Mouse (Mus musculus): Measurements from ENCODE around the gene Capn15.
A peak's percentile ranks its signal among the peaks of the same experiment; 100 is the strongest.

Gene Capn15

DNA sequence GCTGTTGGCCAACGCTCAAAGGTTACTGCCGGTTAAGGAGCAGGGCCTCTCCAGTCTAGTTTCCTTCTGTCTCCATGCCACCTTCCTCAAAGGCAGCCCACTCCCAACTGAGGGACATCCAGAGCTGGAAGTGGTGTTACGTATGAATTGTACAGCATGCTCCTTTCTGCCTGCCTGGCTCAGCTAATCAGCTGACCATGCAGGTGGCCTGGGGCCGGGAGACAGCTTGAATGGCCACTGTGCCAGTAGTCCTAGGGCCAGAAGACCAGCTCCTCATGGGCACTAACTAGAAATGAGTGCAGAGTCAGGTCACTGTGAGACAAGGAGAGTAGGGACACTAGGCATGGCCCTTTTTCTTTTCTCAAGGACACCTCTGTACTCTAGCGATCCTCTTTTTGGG is 32.4 kb downstream of the Capn15 start:
- DNase-seq, result no peak

DNA sequence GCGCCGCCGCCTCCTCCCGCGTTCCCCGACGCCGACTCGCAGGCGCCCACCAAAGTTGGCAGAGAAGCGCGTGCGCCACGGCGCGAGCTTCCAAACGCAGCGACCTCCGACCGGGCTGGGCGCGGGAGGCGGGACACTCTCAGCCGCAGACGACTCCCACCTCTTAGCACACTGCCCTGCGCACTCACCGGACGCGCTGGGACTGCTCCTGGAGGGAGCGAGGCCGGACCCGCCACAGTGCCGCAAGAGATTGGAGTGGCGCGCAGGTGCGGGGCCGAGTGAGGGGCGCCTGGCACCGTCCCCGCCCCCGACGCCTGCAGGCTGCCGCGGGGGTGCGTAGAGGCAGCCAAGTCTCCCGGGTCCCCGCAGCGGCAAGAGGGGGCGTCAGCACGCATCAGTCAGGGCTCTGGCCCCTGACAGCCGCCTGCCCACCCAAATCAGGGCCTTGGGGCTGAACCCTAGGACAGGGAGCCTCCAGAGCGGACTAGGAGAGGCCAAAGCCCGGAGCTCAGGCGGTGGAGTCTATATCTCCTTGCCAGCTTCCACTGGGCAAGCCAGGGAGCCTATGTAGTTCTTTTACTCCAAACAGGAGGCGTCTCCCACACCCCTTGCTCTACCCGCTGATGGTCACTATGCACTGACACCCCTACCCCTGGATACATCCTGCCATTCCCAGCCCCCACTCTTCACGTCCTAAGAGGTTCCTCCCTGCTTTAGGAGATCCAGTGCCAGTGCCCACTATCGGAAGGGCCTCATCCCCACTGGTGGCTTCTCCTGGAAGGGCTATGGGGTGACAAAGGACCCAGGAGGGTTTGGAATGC is 33.6 kb downstream of the Capn15 start, which contains the start of gene A930017K11Rik:
TSS of gene A930017K11Rik (minus strand) at position 763 of the 821 bp plus-strand sequence.
- peak; percentile 67 for DNase-seq

DNA sequence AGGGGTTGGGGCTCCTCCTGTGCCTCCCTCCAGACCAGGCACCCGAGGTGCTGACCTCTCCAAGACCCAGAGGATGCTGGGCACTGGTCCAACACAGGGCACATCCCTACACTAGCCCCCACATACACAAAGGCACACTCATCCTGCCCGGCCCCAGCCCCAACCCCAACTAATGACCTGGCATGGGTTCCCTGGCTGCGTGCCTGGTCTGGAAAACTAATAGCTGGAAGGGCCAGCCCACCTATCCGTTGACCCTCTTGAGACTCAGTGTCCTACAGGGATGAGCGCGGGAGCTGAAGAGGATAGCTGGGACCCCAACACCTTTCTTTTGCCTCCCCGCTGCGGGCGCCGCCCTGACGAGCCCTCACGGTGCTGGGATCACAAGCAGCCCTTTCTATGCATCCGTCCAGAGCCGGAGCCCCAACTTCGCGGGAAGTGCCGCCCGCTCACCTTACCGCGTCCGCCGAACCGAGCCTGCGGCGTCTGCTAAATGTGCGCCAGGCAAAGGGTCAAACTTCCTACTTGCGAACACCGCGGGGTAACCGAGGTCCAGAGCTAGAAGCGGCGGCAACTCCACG is 34.3 kb downstream of the Capn15 start:
- peak; percentile 79 for DNase-seq

DNA sequence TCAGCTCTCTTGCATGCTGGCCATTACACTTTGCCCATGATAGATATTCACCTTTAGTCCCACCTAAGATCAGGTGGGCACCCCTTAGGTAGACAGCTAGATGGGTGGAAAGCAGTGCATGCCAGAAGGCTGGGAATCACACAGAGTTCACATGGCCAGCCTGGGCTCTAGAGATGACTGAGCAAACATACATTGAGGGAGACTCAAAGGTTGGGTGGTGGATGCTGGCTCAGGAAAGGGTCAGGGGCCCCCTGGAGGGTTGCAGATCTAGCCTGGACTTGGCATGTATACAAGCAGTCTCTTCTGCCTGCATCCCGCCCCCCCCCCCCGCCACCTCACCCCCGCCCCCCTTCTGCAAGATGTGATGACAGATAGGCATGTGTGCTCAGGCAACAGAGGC is 34.9 kb downstream of the Capn15 start:
- no peak for DNase-seq

DNA sequence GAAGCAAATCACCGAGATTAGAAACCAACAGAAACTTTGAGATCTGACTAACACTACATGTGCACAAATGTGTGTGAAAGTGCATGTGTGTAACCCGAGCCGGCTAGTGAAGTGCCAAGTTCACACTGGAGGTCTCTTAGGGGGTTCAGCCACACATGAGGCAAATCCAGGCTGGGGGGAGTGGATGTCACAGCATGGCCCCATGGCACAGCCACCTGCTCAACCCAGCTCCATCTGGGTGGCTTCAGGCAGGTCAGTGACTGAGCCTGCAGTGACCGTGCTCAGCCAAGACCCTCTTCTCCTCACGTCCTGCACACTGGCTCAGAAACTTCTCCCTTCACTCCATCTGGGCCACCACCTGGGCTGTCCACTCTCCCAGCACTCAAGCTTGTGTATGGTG is 35.6 kb downstream of the Capn15 start:
- DNase-seq, result no peak

DNA sequence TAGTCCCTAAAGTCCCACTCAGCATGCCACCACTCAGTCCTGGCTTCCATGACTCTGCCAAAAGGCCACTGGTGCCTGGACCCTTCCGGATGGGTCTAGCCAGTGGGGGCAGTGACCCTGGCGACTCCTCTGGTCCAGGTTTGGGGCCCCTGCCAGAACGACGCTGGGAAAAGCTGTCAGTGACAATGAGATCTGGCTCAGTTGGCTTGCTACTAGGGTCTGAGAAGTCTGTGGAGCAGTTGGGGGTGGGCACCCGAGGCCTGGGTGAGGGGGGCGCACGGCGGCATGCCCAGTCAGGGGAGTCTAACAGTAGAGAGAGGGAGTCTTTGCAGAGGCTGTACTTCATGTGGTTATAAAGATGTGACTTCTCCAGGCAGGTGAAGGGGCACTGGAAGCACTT is 37.5 kb downstream of the Capn15 start:
- no peak for DNase-seq

DNA sequence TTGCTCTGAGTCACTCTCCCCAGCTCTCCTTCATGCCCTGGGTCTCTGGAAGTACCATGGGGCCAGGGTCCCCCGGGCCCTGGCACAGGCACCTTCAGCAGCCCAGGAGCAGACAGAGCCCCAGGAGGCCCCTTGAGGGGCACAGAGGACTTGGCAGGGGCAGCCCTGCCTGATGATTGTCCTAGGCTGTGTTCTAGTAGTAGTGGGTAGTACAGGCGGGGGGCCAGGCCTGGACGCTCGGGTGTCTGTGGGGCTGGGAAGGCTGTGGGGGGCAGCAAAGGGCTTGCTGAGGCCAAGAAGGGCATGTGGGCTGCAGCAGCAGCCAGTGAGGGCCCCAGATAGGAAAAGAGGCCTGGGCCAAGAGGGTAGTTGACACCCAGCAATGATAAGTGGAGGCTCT is 38.0 kb downstream of the Capn15 start:
- DNase-seq, result no peak

DNA sequence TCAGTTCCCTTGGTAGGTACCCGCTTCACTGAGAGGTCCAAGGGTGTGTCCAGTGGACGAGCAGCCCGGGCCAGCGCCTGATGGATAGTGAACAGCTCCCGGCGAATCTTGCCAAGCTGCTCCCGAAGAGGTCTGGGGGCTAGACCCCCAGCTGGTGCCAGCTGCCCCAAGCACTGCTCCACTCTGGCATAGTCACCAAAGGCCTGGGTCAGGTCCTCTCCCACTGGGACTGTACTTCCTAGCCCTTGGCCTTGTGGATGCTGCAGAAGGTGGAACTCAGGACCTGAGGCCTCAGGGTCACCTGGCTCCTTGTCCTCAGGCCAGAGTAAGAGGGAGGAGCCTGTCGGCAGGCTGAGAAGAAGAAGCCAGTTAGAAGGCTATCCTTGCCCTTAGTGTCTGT is 38.7 kb downstream of the Capn15 start:
- no peak for DNase-seq

DNA sequence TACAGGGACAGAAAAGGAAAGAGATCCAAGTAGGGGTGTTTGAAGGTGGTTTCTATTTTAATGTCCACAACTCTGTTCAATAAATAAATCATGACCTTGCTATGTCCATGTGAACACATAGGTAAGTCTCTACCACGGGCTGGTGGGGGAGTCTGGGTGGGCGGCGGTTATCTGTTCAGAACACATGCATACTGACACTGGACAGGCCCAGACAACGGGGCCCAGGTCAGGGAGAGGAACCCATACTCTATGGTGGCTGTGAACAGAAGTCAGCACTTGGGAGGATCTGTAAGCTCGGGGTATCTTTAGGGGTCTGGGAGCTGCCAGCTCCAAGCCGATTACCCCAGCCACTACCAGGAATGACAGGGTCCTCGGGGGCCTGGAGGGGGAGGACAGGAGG is 39.2 kb downstream of the Capn15 start:
- DNase-seq, result no peak

DNA sequence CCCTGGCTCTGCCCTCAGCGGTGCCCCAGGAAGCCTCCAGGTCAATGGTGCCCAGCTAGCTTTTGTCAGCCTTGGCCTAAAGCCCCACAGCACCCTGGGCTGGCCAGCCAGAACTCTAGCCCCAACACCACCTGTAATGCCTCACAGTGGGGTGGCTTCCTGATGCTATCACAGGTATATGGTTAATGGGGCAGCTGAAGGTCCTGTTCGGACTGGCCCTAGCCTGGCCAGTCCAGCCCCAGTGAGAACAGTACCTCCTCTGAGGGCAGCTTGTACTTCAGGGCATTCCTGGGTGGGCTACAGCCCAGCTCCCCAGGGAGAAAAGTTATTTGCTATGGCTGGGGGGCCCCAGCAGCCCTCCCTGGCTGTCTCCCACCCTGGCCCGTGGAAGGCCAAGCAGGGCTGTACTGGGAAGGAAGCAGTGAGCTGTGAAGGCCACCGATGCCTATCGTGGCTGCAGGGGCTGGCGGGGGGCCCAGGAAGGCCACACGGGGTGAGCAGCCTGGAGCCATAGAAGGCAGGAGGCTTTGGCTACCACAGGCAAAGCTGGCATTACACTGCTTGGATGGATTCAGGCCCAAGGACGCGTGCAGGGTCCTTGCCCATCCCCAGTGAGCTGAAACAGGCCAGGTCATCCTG is 40.0 kb downstream of the Capn15 start:
- DNase-seq, result no peak

DNA sequence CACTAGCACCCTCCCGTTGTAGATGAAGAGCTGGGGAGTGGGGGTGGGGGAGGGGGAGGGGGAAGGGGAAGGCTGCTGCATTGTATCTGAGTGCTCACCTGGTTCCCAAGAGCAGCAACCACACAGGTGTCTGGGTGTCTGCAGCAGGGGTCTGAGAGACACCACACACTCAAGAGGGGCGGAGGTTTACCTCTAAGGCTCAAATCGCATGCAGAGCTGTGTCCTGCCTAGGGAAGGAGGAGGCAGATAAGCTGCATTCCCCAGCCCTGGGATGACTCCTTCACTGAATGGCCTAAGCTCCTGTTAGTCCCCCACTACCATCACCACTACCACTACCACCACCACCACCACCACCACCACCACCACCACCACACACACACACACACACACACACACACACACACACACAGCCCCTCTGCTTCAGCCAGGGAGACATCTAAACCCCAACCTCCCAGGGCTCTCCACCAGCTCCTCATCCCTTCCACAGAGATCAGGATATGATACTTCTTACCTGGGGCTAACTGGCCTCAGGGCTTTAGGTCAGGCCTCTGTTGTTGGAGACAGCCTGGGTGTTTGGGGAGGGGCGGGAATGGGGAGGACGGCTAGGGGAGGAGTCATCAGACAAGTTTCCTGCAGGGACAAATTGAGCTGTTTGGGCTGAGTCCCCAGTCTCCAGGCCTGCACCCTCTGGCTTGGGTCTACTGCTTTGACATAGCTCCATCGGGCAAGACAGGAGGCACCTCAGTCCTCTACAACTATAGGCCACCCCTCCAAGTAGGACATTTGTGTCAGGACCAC is 41.0 kb downstream of the Capn15 start, which contains the start of the genes Pigq and Nhlrc4:
TSS of gene Pigq (minus strand) at position 571 of the 798 bp plus-strand sequence.
TSS of gene Nhlrc4 (minus strand) at position 596 of the 798 bp plus-strand sequence.
- no peak for DNase-seq

DNA sequence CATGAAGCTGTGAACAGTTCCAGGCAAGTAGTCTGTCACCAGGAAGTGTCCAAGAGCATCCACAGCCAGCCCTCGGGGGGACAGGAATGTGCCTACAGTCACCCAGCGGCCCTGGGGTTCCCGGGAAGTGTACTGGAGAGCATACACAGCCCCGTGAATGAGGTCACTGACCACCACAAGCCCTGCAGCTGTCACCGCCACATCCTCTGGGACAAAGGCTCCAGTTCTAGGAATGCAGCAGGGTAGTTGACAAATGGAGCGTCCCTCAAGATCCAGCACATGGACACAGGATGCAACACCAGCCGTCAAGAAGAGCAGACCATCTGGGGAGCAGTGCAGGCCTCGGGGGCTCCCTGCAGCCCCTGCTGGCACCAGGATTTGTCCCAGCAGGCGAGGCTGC is 41.8 kb downstream of the Capn15 start:
- peak; percentile 53 for DNase-seq

DNA sequence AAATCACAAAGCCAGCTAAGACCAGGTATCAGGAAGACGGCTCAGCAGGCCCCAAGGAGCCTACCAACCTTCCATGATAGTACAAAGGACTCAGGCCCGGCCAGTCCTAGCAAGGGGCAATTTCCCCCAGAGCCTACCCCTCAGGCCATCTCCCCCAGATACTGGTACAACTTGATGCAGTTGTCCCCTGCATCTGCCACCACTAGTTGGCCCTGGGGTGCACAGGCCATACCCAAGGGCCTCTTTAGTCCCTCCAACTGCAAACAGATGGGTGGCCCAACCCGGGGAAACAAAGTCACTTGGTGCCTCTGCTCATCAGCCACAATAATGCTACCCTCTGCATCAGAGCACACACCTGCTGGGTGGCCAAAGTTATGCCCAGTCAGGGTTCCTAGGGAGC is 42.4 kb downstream of the Capn15 start:
- DNase-seq, result no peak

DNA sequence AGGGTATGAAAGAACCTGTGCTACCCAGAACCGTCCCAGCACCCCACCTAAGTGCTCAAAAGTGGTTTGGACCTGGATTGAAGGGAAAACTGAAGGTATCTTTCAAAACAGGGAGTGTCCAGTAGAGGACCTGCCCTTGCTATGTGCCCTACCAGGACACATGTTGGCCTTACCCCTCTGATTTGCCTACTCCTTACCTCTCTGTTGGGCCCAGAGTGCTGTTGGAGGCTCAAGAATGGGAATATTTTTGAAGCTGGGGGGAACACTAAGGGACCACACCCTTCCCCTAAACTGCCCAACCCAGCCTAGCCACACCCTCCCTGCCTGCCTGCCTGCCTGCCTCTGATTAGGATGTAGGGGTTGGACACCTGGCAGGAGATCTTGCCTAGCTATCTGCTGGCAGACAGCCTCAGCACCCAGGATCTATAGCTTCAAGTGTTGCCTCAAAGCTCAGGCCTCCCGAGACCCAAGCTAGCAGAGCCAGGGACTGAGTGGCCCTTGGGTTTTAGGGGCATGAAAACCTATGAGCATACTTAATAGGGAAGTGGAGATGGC is 42.9 kb downstream of the Capn15 start:
- DNase-seq, result no peak

DNA sequence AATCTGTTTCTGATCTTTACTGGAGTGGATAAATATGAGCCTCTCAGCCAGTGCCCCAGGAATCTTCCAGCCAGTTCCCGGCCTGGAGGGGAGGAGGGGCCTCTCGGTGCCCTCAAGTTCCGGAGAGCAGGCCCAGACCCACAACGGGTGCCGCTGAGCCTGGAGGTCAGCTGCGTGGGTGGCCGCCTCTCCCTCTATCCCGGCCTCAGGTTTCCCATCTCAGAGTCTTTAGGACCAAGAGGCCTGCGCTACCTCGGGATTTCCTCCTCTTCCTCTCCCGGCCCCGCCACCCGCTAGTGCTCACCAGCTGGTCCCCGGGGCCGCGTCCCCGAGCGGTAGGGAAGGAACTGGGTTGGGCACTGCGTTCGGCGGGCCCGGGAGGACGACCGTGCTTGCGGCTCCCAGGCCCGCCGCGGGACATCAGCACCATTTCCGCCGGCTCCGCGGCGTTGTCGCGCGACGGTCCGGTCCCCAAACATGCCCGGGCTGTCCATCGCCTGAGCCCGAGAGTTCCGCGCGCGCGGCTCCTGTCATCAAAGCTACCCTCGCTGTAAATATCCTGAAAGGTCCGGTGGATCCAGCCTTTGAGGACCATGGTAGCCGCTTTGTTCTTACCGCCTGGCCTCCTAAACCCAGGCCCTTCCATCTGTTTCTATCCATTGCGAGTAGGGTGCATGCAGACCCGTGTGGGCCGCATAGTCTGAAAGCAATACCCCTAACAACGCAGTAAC is 43.9 kb downstream of the Capn15 start:
- DNase-seq, result peak; percentile 85

DNA sequence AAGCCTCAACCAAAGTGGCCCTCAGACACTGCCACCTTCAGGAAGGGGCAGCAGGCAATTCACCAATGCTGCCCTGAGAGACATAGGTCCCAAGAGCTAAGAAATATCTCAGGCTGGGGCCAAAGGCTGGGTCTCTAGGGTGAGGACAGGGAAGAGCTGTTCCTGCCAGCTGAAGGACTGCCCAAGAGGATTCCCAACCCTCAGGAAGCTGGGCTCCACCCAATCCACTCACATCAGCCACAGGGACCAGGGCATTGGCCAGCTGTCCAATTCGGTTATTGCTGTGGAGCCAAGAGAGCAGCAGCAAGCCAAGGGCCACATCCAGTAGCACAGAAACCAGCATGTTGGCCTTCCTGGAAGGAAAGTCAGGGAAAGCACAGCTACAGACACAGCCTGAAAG is 51.1 kb downstream of the Capn15 start:
- no peak for DNase-seq

DNA sequence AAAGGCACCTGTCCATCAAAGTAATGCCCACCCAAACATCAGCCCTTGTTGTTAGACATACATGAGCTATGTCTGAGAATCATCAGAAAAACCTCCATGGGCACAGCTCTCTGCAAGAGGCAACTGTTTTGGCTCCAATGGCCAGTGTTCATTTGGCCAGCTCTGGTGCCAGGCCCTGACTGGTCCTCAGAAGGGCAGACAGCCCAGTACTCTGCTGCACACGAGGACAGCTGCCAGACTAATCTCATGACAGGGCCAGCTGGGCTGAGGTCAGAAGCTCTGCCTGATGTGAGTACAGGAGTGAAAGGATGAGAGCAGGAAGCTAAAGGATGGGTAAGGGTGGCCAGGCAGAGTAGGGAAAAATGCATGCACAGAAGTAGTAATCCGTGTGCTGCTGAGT is 60.2 kb downstream of the Capn15 start:
- DNase-seq, result no peak

DNA sequence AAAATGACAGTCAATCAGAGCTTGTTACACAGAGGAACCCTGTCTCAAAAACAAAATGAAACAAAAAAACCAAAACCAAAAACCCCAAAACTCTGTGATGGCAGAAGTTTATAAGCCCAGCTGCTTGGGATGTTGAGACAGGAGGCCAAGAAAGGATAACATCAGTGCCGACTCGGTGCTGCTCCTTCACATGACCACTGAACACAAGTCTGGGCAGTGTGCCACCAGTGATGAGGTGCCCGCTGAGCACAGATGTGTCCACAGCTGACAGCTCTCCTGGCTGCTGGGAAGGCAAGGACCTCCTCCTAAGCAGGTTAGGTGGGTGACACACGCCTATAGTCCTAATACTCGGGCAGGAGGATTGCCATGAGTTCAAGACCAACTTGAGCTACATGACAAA is 63.5 kb downstream of the Capn15 start:
- DNase-seq, result no peak

DNA sequence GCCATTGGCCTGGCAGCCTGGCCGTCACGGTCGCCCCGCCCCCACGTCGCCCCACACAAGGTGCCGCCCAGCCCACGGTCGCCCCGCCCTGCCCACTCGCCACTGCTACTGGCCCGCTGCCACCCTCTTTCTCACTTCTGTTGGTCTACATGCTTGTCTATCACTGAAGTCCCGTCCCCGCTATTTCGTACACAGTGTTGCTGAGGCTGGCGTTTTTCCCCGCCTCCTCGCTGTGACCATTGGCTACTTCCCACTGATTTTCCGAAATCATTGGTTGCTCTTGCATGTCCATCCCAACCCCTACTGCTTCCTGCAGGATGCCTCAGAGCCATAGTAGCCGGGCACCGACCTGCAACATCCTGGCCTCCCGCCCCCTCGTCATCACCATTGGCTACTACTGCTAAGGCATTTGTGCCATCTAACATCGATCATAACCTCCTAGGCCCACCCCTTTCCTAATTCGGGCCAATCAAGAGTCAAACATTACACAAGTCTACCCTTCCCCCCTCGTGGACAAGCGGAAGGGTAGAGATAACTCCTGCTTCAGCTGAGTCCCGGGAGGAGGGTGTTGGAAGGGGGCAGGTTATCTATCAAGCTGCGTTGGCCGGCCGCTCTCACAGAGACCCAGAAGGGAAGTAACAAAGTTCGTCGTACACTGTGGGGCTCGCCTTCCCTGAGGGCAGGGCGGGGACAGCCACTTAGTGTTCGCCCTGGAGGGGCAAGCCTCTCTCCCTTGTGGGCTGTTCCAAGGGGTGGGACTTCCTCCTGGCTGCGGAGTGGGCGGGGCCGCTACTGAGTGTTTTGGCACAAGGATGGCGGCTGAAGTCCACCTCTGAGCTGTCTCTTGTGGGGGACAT is 65.6 kb downstream of the Capn15 start:
- DNase-seq, result peak; percentile 100

DNA sequence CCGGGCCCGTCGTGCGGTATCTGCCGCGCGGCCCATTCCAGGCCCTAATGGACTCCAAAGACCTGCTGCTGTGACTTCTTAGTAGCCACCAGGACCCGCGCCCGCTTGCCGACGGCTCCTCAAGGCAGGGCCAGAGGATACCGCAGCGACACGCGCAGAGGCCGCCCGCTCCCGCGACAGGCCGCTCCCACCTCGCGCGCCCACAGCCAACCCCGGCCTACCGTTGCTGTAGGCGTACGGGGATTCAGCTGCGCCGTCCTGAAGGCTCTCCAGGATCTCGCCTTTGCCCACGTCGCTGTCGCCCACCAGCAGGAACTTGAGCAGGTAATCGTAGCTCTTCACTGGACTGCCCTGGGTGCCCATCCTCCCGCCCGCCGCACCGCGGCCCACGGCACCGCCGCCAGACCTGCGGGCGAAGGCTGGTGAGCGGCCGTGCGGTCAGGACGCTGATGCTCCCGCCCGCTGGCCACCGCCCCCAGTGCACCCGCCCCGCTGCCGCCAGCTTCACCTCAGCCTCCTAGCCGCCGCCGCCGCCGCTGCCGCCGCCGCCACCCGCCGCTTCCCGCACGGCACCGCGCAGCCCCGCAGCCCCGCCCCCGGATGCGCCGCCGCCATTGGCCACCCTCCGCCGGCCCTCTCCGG is 66.3 kb downstream of the Capn15 start, which contains the start of gene Rab40c:
TSS of gene Rab40c (minus strand) at position 584 of the 642 bp plus-strand sequence.
- DNase-seq, result no peak

Measured in retina, postnatal 1 day (tissue).